Mouse (Mus musculus) erythroblast, adult 5-6 weeks (primary cell): ENCODE data around the gene Gm20661. TPM values are rescaled to one million over a fixed set of nuclear protein-coding genes. Genes with fewer than 3 reads are reported as not detected.
"Not testable (repeated sequence)": the region's sequence is repeated elsewhere in the genome, so short reads cannot be mapped to it uniquely, and the experiment has no call there.

Experiments used
- ATAC-seq: replicated peaks from 2 replicates; pipeline ENCODE4 v1.8.0; 2016; ENCODE audit warnings: moderate number of reproducible peaks, mild to moderate bottlenecking, moderate TSS enrichment, inconsistent platforms; ENCODE audit not compliant: poor library complexity, low FRiP score, severe bottlenecking
- total RNA-seq, 2 experiments: library from RNA; stranded (forward) in 1 of 2; stranded (reverse) in 1 of 2; fragments of 150-400 nt in 1 of 2; fragments of 200-764, 138-1000 nt in 1 of 2; gene quantifications; 2 replicates each; pipeline versions ENCODE4 v1.2.3 to v1.2.4; 2015 to 2017; ENCODE audit warnings: low replicate concordance in 2 of 2

Gm20661 gene
- total RNA-seq, 2 experiments from 2014 or later = 0.96 to 12.9 TPM

GRCm38 (mm10) chr9:107993013-107993412 is 10.2 kb downstream of the Gm20661 start:
- ATAC-seq = no peak

GRCm38 (mm10) chr9:107994464-107994863 is 11.6 kb downstream of the Gm20661 start:
- ATAC-seq = no peak

GRCm38 (mm10) chr9:107995513-107995912 is 12.7 kb downstream of the Gm20661 start:
- ATAC-seq = no peak

GRCm38 (mm10) chr9:107996049-107996448 is 13.2 kb downstream of the Gm20661 start, which contains the start of gene Gm20662:
TSS of gene Gm20662 (plus strand) at chr9:107996349.
- no peak for ATAC-seq

- ATAC-seq = peak; percentile 94
Measured at GRCm38 (mm10) chr9:108001922-108002770, 19.3 kb downstream of the Gm20661 start, which contains the start of gene Ip6k1. TSS of gene Ip6k1 (plus strand) at chr9:108002501.

GRCm38 (mm10) chr9:108002778-108003530 is 20.1 kb downstream of the Gm20661 start:
- ATAC-seq = peak; percentile 32

- peak; percentile 24 for ATAC-seq
Measured at GRCm38 (mm10) chr9:108003531-108003890, 20.7 kb downstream of the Gm20661 start.

GRCm38 (mm10) chr9:108008041-108008440 is 25.2 kb downstream of the Gm20661 start:
- no peak for ATAC-seq

- ATAC-seq = no peak
Measured at GRCm38 (mm10) chr9:108010385-108010784, 27.5 kb downstream of the Gm20661 start.

- not testable (repeated sequence) for ATAC-seq
Measured at GRCm38 (mm10) chr9:108013577-108013976, 30.7 kb downstream of the Gm20661 start.

GRCm38 (mm10) chr9:108017127-108017526 is 34.3 kb downstream of the Gm20661 start:
- ATAC-seq = no peak

- ATAC-seq = no peak
Measured at GRCm38 (mm10) chr9:108020741-108021140, 37.9 kb downstream of the Gm20661 start.

- ATAC-seq = no peak
Measured at GRCm38 (mm10) chr9:108023216-108023615, 40.4 kb downstream of the Gm20661 start.

- ATAC-seq = no peak
Measured at GRCm38 (mm10) chr9:108026584-108026983, 43.7 kb downstream of the Gm20661 start.

- peak; percentile 33; the same call in 1 of the 2 replicates for ATAC-seq
Measured at GRCm38 (mm10) chr9:108027867-108028266, 45.0 kb downstream of the Gm20661 start.

- no peak for ATAC-seq
Measured at GRCm38 (mm10) chr9:108032126-108032525, 49.3 kb downstream of the Gm20661 start.

- no peak for ATAC-seq
Measured at GRCm38 (mm10) chr9:108035331-108036156, 52.7 kb downstream of the Gm20661 start.
